Mouse (Mus musculus): Measurements from ENCODE around the gene Med31. TPM values are rescaled to one million over a fixed set of nuclear protein-coding genes. Genes with fewer than 3 reads are reported as not detected.

Med31 gene
- polyA plus RNA-seq, 1 experiment from 2014 or later, result 50.8 TPM

GRCm38 (mm10) chr11:72223414-72223813, 8.0 kb upstream of the Med31 start:
- Histone ChIP-seq H3K27me3 (replicated peaks; ENCODE audit: low read depth, poor library complexity, severe bottlenecking) (peaks cover 1% of the 10 kb centered on the region; the same call in 1 of the 2 replicates), H3K4me3 (no peak overlapping the region), H3K4me1 (peaks cover 8% of the 10 kb centered on the region), H3K9me3 (no peaks in the 10 kb centered on the region), H3K27ac (replicated peaks) (no peak overlapping the region), H3K36me3 (replicated peaks) (peaks cover 3% of the 10 kb centered on the region; the same call in 1 of the 2 replicates)
- WGBS, result 85% methylated on average over 4 of the region's 4 CpGs
- no peak for DNase-seq (ENCODE audit: low spot score)

- WGBS, result 15% methylated on average over 6 of the region's 6 CpGs
- H3K4me1 ChIP-seq, result peaks cover 7% of the 10 kb centered on the region
- no peaks in the 10 kb centered on the region for H3K9me3 ChIP-seq
- H3K36me3 ChIP-seq (replicated peaks), result peaks cover 3% of the 10 kb centered on the region; the same call in 1 of the 2 replicates
- no peak overlapping the region for H3K4me3 ChIP-seq
- no peak overlapping the region for H3K27ac ChIP-seq (replicated peaks)
- peak; percentile 77 for DNase-seq (ENCODE audit: low spot score)
- no peaks in the 10 kb centered on the region for H3K27me3 ChIP-seq (replicated peaks; ENCODE audit: low read depth, poor library complexity, severe bottlenecking)
These were observed 5.9 kb upstream of the Med31 start for GRCm38 (mm10) chr11:72221278-72221677.

- DNase-seq (ENCODE audit: low spot score), result no peak
- WGBS, result 84% methylated on average over 5 of the region's 5 CpGs
- Histone ChIP-seq H3K4me1 (peaks cover 16% of the 10 kb centered on the region), H3K4me3 (no peak overlapping the region), H3K27ac (replicated peaks) (no peak overlapping the region), H3K9me3 (no peaks in the 10 kb centered on the region), H3K36me3 (replicated peaks) (peaks cover 10% of the 10 kb centered on the region), H3K27me3 (replicated peaks; ENCODE audit: low read depth, poor library complexity, severe bottlenecking) (no peaks in the 10 kb centered on the region)
These were observed 1.7 kb upstream of the Med31 start for GRCm38 (mm10) chr11:72217116-72217515.

GRCm38 (mm10) chr11:72214591-72215409, 592 bp downstream of the Med31 start:
- Histone ChIP-seq H3K4me3 (peak overlapping the region; percentile 82), H3K27me3 (replicated peaks; ENCODE audit: low read depth, poor library complexity, severe bottlenecking) (no peaks in the 10 kb centered on the region), H3K36me3 (replicated peaks) (peaks cover 33% of the 10 kb centered on the region), H3K27ac (replicated peaks) (peak overlapping the region; percentile 83), H3K9me3 (no peaks in the 10 kb centered on the region), H3K4me1 (peaks cover 16% of the 10 kb centered on the region)
- peak; percentile 99 for DNase-seq (ENCODE audit: low spot score)
- WGBS, result 1% methylated on average over 51 of the region's 51 CpGs

GRCm38 (mm10) chr11:72207834-72208377, 7.5 kb downstream of the Med31 start:
- H3K27me3 ChIP-seq (replicated peaks; ENCODE audit: low read depth, poor library complexity, severe bottlenecking), result no peaks in the 10 kb centered on the region
- no peak for DNase-seq (ENCODE audit: low spot score)
- 21% methylated on average over 17 of the region's 17 CpGs for WGBS
- H3K4me3 ChIP-seq, result peak overlapping the region; percentile 87
- peaks cover 49% of the 10 kb centered on the region for H3K36me3 ChIP-seq (replicated peaks)
- H3K9me3 ChIP-seq, result no peaks in the 10 kb centered on the region
- peaks cover 37% of the 10 kb centered on the region for H3K4me1 ChIP-seq
- peak overlapping the region; percentile 86 for H3K27ac ChIP-seq (replicated peaks)

- Histone ChIP-seq H3K36me3 (replicated peaks) (peaks cover 47% of the 10 kb centered on the region), H3K27me3 (replicated peaks; ENCODE audit: low read depth, poor library complexity, severe bottlenecking) (no peaks in the 10 kb centered on the region), H3K27ac (replicated peaks) (peak within 1 kb of the TSS; percentile 86), H3K9me3 (no peaks in the 10 kb centered on the region), H3K4me3 (peak within 1 kb of the TSS; percentile 87), H3K4me1 (peaks cover 37% of the 10 kb centered on the region)
- under 1% methylated on average over 42 of the region's 42 CpGs for WGBS
- peak; percentile 91 for DNase-seq (ENCODE audit: low spot score)
These were observed 8.1 kb downstream of the Med31 start, which contains the start of the genes 4933427D14Rik and Txndc17 for GRCm38 (mm10) chr11:72207204-72207833. 4933427D14Rik (minus strand) TSS chr11:72207459. Txndc17 (plus strand) TSS chr11:72207547.

- peak within 1 kb of the TSS; percentile 87 for H3K4me3 ChIP-seq
- peak within 1 kb of the TSS; percentile 86 for H3K27ac ChIP-seq (replicated peaks)
- H3K27me3 ChIP-seq (replicated peaks; ENCODE audit: low read depth, poor library complexity, severe bottlenecking), result no peaks in the 10 kb centered on the region
- DNase-seq (ENCODE audit: low spot score), result peak; percentile 58
- H3K36me3 ChIP-seq (replicated peaks), result peaks cover 47% of the 10 kb centered on the region
- peaks cover 37% of the 10 kb centered on the region for H3K4me1 ChIP-seq
- WGBS, result 1% methylated on average over 43 of the region's 43 CpGs
- no peaks in the 10 kb centered on the region for H3K9me3 ChIP-seq
These were observed 8.8 kb downstream of the Med31 start, which contains the start of gene Gm43951 for GRCm38 (mm10) chr11:72206341-72207203. Gm43951 (minus strand) TSS chr11:72206840.

- peaks cover 37% of the 10 kb centered on the region for H3K4me1 ChIP-seq
- no peak for DNase-seq (ENCODE audit: low spot score)
- WGBS, result 83% methylated on average over 6 of the region's 6 CpGs
- H3K36me3 ChIP-seq (replicated peaks), result peaks cover 40% of the 10 kb centered on the region
- H3K9me3 ChIP-seq, result no peaks in the 10 kb centered on the region
- peak overlapping the region; percentile 87 for H3K4me3 ChIP-seq
- H3K27me3 ChIP-seq (replicated peaks; ENCODE audit: low read depth, poor library complexity, severe bottlenecking), result no peaks in the 10 kb centered on the region
- no peak overlapping the region for H3K27ac ChIP-seq (replicated peaks)
These were observed 10.1 kb downstream of the Med31 start for GRCm38 (mm10) chr11:72205256-72205655.

GRCm38 (mm10) chr11:72203440-72203839, 12.0 kb downstream of the Med31 start:
- H3K27ac ChIP-seq (replicated peaks), result no peak overlapping the region
- 82% methylated on average over 1 of the region's 1 CpGs for WGBS
- H3K4me1 ChIP-seq, result peaks cover 37% of the 10 kb centered on the region

GRCm38 (mm10) chr11:72196506-72196905, 18.9 kb downstream of the Med31 start:
- Histone ChIP-seq H3K9me3 (no peaks in the 10 kb centered on the region), H3K27me3 (replicated peaks; ENCODE audit: low read depth, poor library complexity, severe bottlenecking) (no peaks in the 10 kb centered on the region), H3K27ac (replicated peaks) (no peak overlapping the region), H3K4me3 (no peak overlapping the region), H3K36me3 (replicated peaks) (peaks cover 76% of the 10 kb centered on the region), H3K4me1 (no peaks in the 10 kb centered on the region)
- WGBS, result 89% methylated on average over 8 of the region's 8 CpGs
- no peak for DNase-seq (ENCODE audit: low spot score)

More at GRCm38 (mm10) chr11:72203440-72203839, 12.0 kb downstream of the Med31 start:
- Histone ChIP-seq H3K9me3 (no peaks in the 10 kb centered on the region), H3K27me3 (replicated peaks; ENCODE audit: low read depth, poor library complexity, severe bottlenecking) (no peaks in the 10 kb centered on the region), H3K4me3 (no peak overlapping the region), H3K36me3 (replicated peaks) (peaks cover 35% of the 10 kb centered on the region)
- DNase-seq (ENCODE audit: low spot score), result no peak

- Histone ChIP-seq H3K9me3 (no peaks in the 10 kb centered on the region), H3K4me1 (no peaks in the 10 kb centered on the region), H3K4me3 (no peak overlapping the region), H3K36me3 (replicated peaks) (peaks cover 89% of the 10 kb centered on the region), H3K27me3 (replicated peaks; ENCODE audit: low read depth, poor library complexity, severe bottlenecking) (no peaks in the 10 kb centered on the region), H3K27ac (replicated peaks) (no peak overlapping the region)
- WGBS, result 93% methylated on average over 2 of the region's 2 CpGs
- DNase-seq (ENCODE audit: low spot score), result no peak
These were observed 21.1 kb downstream of the Med31 start for GRCm38 (mm10) chr11:72194259-72194658.

- no peaks in the 10 kb centered on the region for H3K9me3 ChIP-seq
- H3K36me3 ChIP-seq (replicated peaks), result peaks cover 88% of the 10 kb centered on the region
- WGBS, result 75% methylated on average over 1 of the region's 1 CpGs
- H3K4me3 ChIP-seq, result no peak overlapping the region
- H3K4me1 ChIP-seq, result no peaks in the 10 kb centered on the region
- DNase-seq (ENCODE audit: low spot score), result no peak
- H3K27me3 ChIP-seq (replicated peaks; ENCODE audit: low read depth, poor library complexity, severe bottlenecking), result no peaks in the 10 kb centered on the region
- no peak overlapping the region for H3K27ac ChIP-seq (replicated peaks)
These were observed 24.5 kb downstream of the Med31 start for GRCm38 (mm10) chr11:72190857-72191256.
